18 mouse cellular contexts compared by ENCODE assay signal in the genomic region with DNA sequence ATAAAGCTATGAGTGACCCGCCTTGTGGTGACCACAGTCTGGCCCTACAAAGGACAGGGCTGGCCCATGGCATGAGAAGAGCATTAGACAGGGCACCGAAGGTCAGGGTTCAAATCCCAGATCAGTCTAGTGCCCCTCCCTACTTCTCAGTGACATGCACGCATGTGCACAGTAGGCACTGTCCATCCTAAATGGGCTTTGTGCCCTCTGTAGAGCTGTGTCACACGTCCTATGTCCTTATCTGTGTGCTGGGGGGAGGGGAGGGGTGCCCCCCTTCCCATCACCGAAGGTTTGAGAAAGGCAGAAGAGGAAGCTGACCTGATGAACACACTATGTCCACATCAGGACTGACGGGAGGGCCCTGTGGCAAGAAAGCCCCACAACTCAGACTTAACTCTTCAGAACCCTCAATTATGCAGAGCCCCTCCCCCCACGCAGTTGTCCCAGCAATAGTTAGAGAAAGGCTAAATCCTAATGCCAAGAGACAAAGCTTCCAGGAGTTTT. TPM values are rescaled to one million over a fixed set of nuclear protein-coding genes. Genes with fewer than 3 reads are reported as not detected.
DNase-seq lines count a peak whose midpoint lies in the region; ATAC-seq and TF ChIP-seq lines count a peak whose summit lies in the region.
"Had no signal": no experiment of that assay in that cellular context is flagged by ENCODE, and none has a peak within 500 bp of the region (broad histone marks: within the 10 kb centered on the region; RNA-seq: fewer than 3 reads in every experiment).

No protein-coding gene starts in this region.

- no peak for TF ChIP-seq EP300 in heart, postnatal 0 days (IDR thresholded peaks at IDR 0.05; ENCODE audit: low read depth)
- TF ChIP-seq EP300 in stomach, postnatal 0 days (optimal IDR thresholded peaks at IDR 0.05), result no peak

- ATAC-seq in heart, postnatal 0 days (ENCODE audit: insufficient read depth, low read depth), result no peak
- no peak for ATAC-seq in neural tube, embryonic 12.5 days (ENCODE audit: low FRiP score, low read depth)
- ATAC-seq in limb, embryonic 11.5 days (ENCODE audit: insufficient number of reproducible peaks, low FRiP score, low TSS enrichment, low read depth), result no peak
- no peak for ATAC-seq in stomach, postnatal 0 days (ENCODE audit: low FRiP score, low TSS enrichment)
- ATAC-seq: activated CD4-positive, CD25-positive, alpha-beta regulatory T cell, adult 4 months had no signal

- H3K27me3 ChIP-seq in heart, postnatal 0 days (ENCODE audit: control insufficient read depth, insufficient read depth, low read length), result no peaks in the 10 kb centered on the region
- H3K27me3 ChIP-seq in neural tube, embryonic 12.5 days (replicated peaks), result 0 out of 2 replicates have a peak, but pooled peaks cover 16% of the 10 kb centered on the region
- H3K27me3 ChIP-seq in limb, embryonic 11.5 days (ENCODE audit: control insufficient read depth, insufficient read depth, low read length), result no peaks in the 10 kb centered on the region
- H3K27me3 ChIP-seq in stomach, postnatal 0 days (ENCODE audit: control insufficient read depth, insufficient read depth, low read length), result no peaks in the 10 kb centered on the region

- H3K4me3 ChIP-seq in heart, postnatal 0 days (ENCODE audit: low read depth, low read length), result no peak overlapping the region; the same call in 1 of the 2 replicates
- H3K4me3 ChIP-seq in neural tube, embryonic 12.5 days, result no peak overlapping the region
- no peak overlapping the region for H3K4me3 ChIP-seq in limb, embryonic 11.5 days (ENCODE audit: low read depth, low read length)
- H3K4me3 ChIP-seq in stomach, postnatal 0 days (ENCODE audit: low read depth, low read length), result peak overlapping the region; percentile 92; the same call in 1 of the 2 replicates
- H3K4me3 ChIP-seq: erythroblast, embryonic 14.5 days; heart, embryonic 10.5 days; hindbrain, embryonic 13.5 days had no signal

- intact Hi-C loops in heart, postnatal 25 days (cut with DNase I), result loop anchor here (2.0 to 5.0 kb wide), 2 partner anchors 42 to 57 kb away; no protein-coding TSS in a partner anchor
- intact Hi-C loops in left cerebral cortex, postnatal 36 days (cut with DNase I), result no loop called here

- H3K4me1 ChIP-seq in heart, postnatal 0 days (ENCODE audit: control insufficient read depth, insufficient read depth), result peaks cover 5% of the 10 kb centered on the region; the same call in 1 of the 2 replicates
- H3K4me1 ChIP-seq in neural tube, embryonic 12.5 days, result peaks cover 20% of the 10 kb centered on the region
- peaks cover 16% of the 10 kb centered on the region; the same call in 1 of the 2 replicates for H3K4me1 ChIP-seq in limb, embryonic 11.5 days (ENCODE audit: control insufficient read depth, insufficient read depth, low read length)
- H3K4me1 ChIP-seq in stomach, postnatal 0 days (replicated peaks; ENCODE audit: control insufficient read depth, insufficient read depth), result peaks cover 5% of the 10 kb centered on the region

- no peaks in the 10 kb centered on the region for H3K9me3 ChIP-seq in heart, postnatal 0 days (replicated peaks; ENCODE audit: control insufficient read depth, low read length)
- H3K9me3 ChIP-seq in neural tube, embryonic 12.5 days, result no peaks in the 10 kb centered on the region
- no peaks in the 10 kb centered on the region for H3K9me3 ChIP-seq in limb, embryonic 11.5 days (ENCODE audit: control insufficient read depth, low read length)
- H3K9me3 ChIP-seq in stomach, postnatal 0 days (ENCODE audit: control insufficient read depth, low read length), result no peaks in the 10 kb centered on the region
- H3K9me3 ChIP-seq: heart, embryonic 10.5 days; hindbrain, embryonic 13.5 days had no signal

- H3K9ac ChIP-seq in heart, postnatal 0 days (replicated peaks; ENCODE audit: low read depth, low read length), result no peak overlapping the region
- no peak overlapping the region for H3K9ac ChIP-seq in neural tube, embryonic 12.5 days
- no peak overlapping the region for H3K9ac ChIP-seq in limb, embryonic 11.5 days (ENCODE audit: low read length)
- peak overlapping the region; percentile 13; the same call in 1 of the 2 replicates for H3K9ac ChIP-seq in stomach, postnatal 0 days (ENCODE audit: low read length)
- H3K9ac ChIP-seq: hindbrain, embryonic 13.5 days had no signal

- DNase-seq in heart, postnatal 0 days (ENCODE audit: low spot score), result no peak
- no peak for DNase-seq in heart, postnatal 25 days (ENCODE audit: low spot score)
- DNase-seq in neural tube, embryonic 10.5 days (ENCODE audit: extremely low spot score, low spot score), result no peak
- no peak for DNase-seq in limb, embryonic 11.5 days (ENCODE audit: low spot score)
- DNase-seq in stomach, postnatal 0 days (ENCODE audit: low spot score), result no peak
- DNase-seq in left cerebral cortex, postnatal 36 days (ENCODE audit: low spot score in 2 of 2), result no peak
- no peak for DNase-seq in right cerebral cortex, adult 18-20 months
- DNase-seq: kidney, postnatal 25 days; layer of hippocampus, postnatal 36 days; lung, postnatal 4 days; thymus, postnatal 36 days had no signal

- H3K4me2 ChIP-seq in heart, postnatal 0 days (ENCODE audit: low read depth, low read length), result peak overlapping the region; percentile 78
- H3K4me2 ChIP-seq in neural tube, embryonic 12.5 days (replicated peaks), result 0 out of 2 replicates have a peak overlapping the region, but pooled peaks have one; percentile 96
- H3K4me2 ChIP-seq in limb, embryonic 11.5 days (ENCODE audit: low read depth, severe bottlenecking), result peak overlapping the region; percentile 91
- peak overlapping the region; percentile 83 for H3K4me2 ChIP-seq in stomach, postnatal 0 days (replicated peaks; ENCODE audit: low read depth)

- 77% methylated on average over 7 of the region's 7 CpGs for WGBS in heart, postnatal 0 days
- 72% methylated on average over 7 of the region's 7 CpGs for WGBS in neural tube, embryonic 12.5 days
- WGBS in limb, embryonic 11.5 days, result 74% methylated on average over 7 of the region's 7 CpGs
- 69% methylated on average over 7 of the region's 7 CpGs for WGBS in stomach, postnatal 0 days

- H3K27ac ChIP-seq in heart, postnatal 0 days (ENCODE audit: low read depth), result no peak overlapping the region
- H3K27ac ChIP-seq in neural tube, embryonic 12.5 days, result no peak overlapping the region
- no peak overlapping the region for H3K27ac ChIP-seq in limb, embryonic 11.5 days (replicated peaks; ENCODE audit: low read depth, low read length)
- no peak overlapping the region for H3K27ac ChIP-seq in stomach, postnatal 0 days (replicated peaks)
- H3K27ac ChIP-seq: heart, embryonic 10.5 days; hindbrain, embryonic 13.5 days had no signal

- H3K36me3 ChIP-seq in heart, postnatal 0 days (replicated peaks; ENCODE audit: control insufficient read depth, insufficient read depth, low read length), result 0 out of 2 replicates have a peak, but pooled peaks cover 4% of the 10 kb centered on the region
- no peaks in the 10 kb centered on the region; the same call in 1 of the 2 replicates for H3K36me3 ChIP-seq in neural tube, embryonic 12.5 days
- no peaks in the 10 kb centered on the region for H3K36me3 ChIP-seq in limb, embryonic 11.5 days (ENCODE audit: control insufficient read depth, insufficient read depth, low read length)
- H3K36me3 ChIP-seq in stomach, postnatal 0 days (ENCODE audit: control insufficient read depth, insufficient read depth, low read length), result peaks cover 7% of the 10 kb centered on the region
- H3K36me3 ChIP-seq: hindbrain, embryonic 13.5 days had no signal

- TF ChIP-seq CTCF in heart, postnatal 0 days (IDR thresholded peaks at IDR 0.05; ENCODE audit: low read depth), result no peak
- no peak for TF ChIP-seq CTCF in stomach, postnatal 0 days (IDR thresholded peaks at IDR 0.05; ENCODE audit: low read depth)

RNA-seq across cellular contexts. Expression of a gene that starts 2.5 kb away (rescaled TPM):
- total RNA-seq in heart, postnatal 0 days (2014; rRNA removed; ENCODE audit: low replicate concordance), result 15.6 and 16.4 TPM in 2 replicates
- 22.9 and 24.1 TPM in 2 replicates for polyA plus RNA-seq in heart, postnatal 0 days (2015; fragmentation: Nextera tagmentation; extraction: Ambion mirVana)
- total RNA-seq in heart, postnatal 25 days (2021), result 10 to 100 TPM; 42.5 to 51.7 TPM
- polyA plus RNA-seq in neural tube, embryonic 12.5 days (2016; fragmentation: Nextera tagmentation; extraction: Ambion mirVana), result 23.0 and 23.6 TPM in 2 replicates
- polyA plus RNA-seq in limb, embryonic 11.5 days (2014; fragmentation: Nextera tagmentation; extraction: Ambion mirVana), result 35.6 and 47.4 TPM in 2 replicates
- polyA plus RNA-seq in stomach, postnatal 0 days (2015; fragmentation: Nextera tagmentation; extraction: Ambion mirVana), result 46.0 and 48.7 TPM in 2 replicates
- 1 to 10 TPM; 8.1 to 9.2 TPM for total RNA-seq in left cerebral cortex, postnatal 36 days (2021)

RNA-seq across cellular contexts. Expression of a gene that starts 25.4 kb away (rescaled TPM):
- total RNA-seq in heart, postnatal 0 days (2014; rRNA removed; ENCODE audit: low replicate concordance), result not detected in 2 replicates
- 0.47 TPM in 1 of 2 replicates, not detected in the other for polyA plus RNA-seq in heart, postnatal 0 days (2015; fragmentation: Nextera tagmentation; extraction: Ambion mirVana)
- total RNA-seq in heart, postnatal 25 days (2021), result not detected
- polyA plus RNA-seq in neural tube, embryonic 12.5 days (2016; fragmentation: Nextera tagmentation; extraction: Ambion mirVana), result 0.28 TPM in 1 of 2 replicates, not detected in the other
- polyA plus RNA-seq in limb, embryonic 11.5 days (2014; fragmentation: Nextera tagmentation; extraction: Ambion mirVana), result 0.16 TPM in 1 of 2 replicates, not detected in the other
- 3.7 and 4.4 TPM in 2 replicates for polyA plus RNA-seq in stomach, postnatal 0 days (2015; fragmentation: Nextera tagmentation; extraction: Ambion mirVana)
- 1 to 10 TPM; 3.4 to 6.4 TPM for total RNA-seq in left cerebral cortex, postnatal 36 days (2021)
- total RNA-seq: monocyte, adult 5-6 weeks had no signal
- polyA plus RNA-seq: C2C12; erythroblast, embryonic 14.5 days; heart, embryonic 10.5 days had no signal
